Mouse (Mus musculus): ENCODE data around the gene 4933402N03Rik. TPM values are rescaled to one million over a fixed set of nuclear protein-coding genes. Genes with fewer than 3 reads are reported as not detected.

Gene 4933402N03Rik
- total and polyA plus RNA-seq, 3 experiments: 0.44 TPM; not detected in 2

DNA sequence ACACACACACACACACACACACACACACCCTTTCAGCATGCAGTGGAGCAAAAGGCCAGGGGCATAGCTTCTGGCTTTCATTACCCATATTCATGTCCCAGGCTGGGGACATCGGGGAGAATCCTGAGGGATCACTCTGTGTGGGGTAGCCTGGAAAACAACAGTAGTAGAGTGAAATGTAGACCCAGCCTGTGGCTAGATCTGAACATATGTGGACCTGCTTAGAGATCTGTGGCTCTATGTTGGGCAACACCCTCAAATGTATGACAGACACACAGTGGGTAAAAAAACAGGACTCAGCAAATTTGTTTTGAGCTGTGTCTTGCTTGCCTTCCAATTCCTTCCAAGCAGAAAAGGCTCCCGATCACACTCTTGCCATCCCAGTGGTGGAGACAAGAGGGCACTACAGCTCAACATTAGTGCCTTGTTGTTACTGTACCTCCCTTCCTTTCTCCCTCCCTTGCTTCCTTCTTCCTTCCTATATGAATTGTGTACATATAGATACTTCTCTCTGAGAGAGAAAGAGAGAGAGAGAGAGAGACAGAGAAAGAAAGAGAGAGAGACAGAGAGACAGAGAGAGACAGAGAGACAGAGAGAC, 23.8 kb downstream of the 4933402N03Rik start:
- DNase-seq (ENCODE audit: low spot score) (no peak), ATAC-seq (ENCODE audit: extremely low read depth, insufficient number of reproducible peaks, low FRiP score, poor library complexity, severe bottlenecking) (no peak)
- H3K27me3 ChIP-seq (ENCODE audit: insufficient read depth, low read length): no peaks in the 10 kb centered on the region
- H3K4me3 ChIP-seq (ENCODE audit: low read depth, low read length): no peak overlapping the region
- H3K9me3 ChIP-seq (replicated peaks): peaks cover 58% of the 10 kb centered on the region
- TF ChIP-seq CTCF (IDR thresholded peaks at IDR 0.05; ENCODE audit: low read depth, low read length) (no peak), POLR2AphosphoS5 (IDR thresholded peaks at IDR 0.05; ENCODE audit: insufficient replicate concordance, low read depth, low read length) (no peak), TAL1 (conservative IDR thresholded peaks at IDR 0.05; ENCODE audit: low read depth, low read length) (no peak), GATA1 (IDR thresholded peaks at IDR 0.05; ENCODE audit: borderline replicate concordance, low read length) (no peak), GATA2 (IDR thresholded peaks at IDR 0.05; ENCODE audit: borderline replicate concordance, low read depth, low read length) (no peak)
- H3K36me3 ChIP-seq (replicated peaks): no peaks in the 10 kb centered on the region
- H3K4me1 ChIP-seq (ENCODE audit: insufficient read depth, low read depth, low read length): no peaks in the 10 kb centered on the region

- DNase-seq (ENCODE audit: low spot score) (no peak), ATAC-seq (ENCODE audit: extremely low read depth, insufficient number of reproducible peaks, low FRiP score, poor library complexity, severe bottlenecking) (no peak)
- Histone ChIP-seq H3K4me3 (ENCODE audit: low read depth, low read length) (no peak overlapping the region), H3K9me3 (replicated peaks) (peaks cover 69% of the 10 kb centered on the region), H3K4me1 (ENCODE audit: insufficient read depth, low read depth, low read length) (no peaks in the 10 kb centered on the region), H3K27me3 (ENCODE audit: insufficient read depth, low read length) (no peaks in the 10 kb centered on the region), H3K36me3 (replicated peaks) (no peaks in the 10 kb centered on the region)
- TF ChIP-seq TAL1 (conservative IDR thresholded peaks at IDR 0.05; ENCODE audit: low read depth, low read length) (no peak), GATA2 (IDR thresholded peaks at IDR 0.05; ENCODE audit: borderline replicate concordance, low read depth, low read length) (no peak), POLR2AphosphoS5 (IDR thresholded peaks at IDR 0.05; ENCODE audit: insufficient replicate concordance, low read depth, low read length) (no peak), GATA1 (IDR thresholded peaks at IDR 0.05; ENCODE audit: borderline replicate concordance, low read length) (no peak), CTCF (IDR thresholded peaks at IDR 0.05; ENCODE audit: low read depth, low read length) (no peak)
These were observed 31.7 kb downstream of the 4933402N03Rik start for GRCm38 (mm10) chr7:131114434-131114833.

DNA sequence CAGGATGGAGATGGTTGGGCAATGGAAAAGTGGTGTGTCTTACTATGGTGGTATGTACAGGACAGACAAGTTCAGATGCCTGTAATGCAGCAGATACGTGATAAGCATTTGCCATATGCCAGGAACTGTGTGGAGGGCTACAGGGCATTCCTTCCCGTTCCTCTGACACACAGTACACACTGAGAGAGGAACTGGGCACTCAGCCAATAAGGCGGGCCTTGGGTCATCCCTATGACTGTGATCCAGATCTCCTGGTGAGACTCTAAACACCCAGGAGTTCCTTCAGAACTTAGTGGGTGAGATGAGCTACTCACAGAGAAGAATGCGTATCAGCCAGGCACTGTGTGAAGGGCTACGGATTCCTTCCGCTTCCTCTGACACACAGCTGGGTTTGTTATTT, 32.4 kb downstream of the 4933402N03Rik start:
- Histone ChIP-seq H3K27me3 (ENCODE audit: insufficient read depth, low read length) (no peaks in the 10 kb centered on the region), H3K4me3 (ENCODE audit: low read depth, low read length) (no peak overlapping the region), H3K36me3 (replicated peaks) (no peaks in the 10 kb centered on the region), H3K4me1 (ENCODE audit: insufficient read depth, low read depth, low read length) (no peaks in the 10 kb centered on the region), H3K9me3 (replicated peaks) (peaks cover 63% of the 10 kb centered on the region)
- no peak for TF ChIP-seq TAL1 (conservative IDR thresholded peaks at IDR 0.05; ENCODE audit: low read depth, low read length)
- TF ChIP-seq GATA2 (IDR thresholded peaks at IDR 0.05; ENCODE audit: borderline replicate concordance, low read depth, low read length): no peak
- no peak for TF ChIP-seq CTCF (IDR thresholded peaks at IDR 0.05; ENCODE audit: low read depth, low read length)
- TF ChIP-seq POLR2AphosphoS5 (IDR thresholded peaks at IDR 0.05; ENCODE audit: insufficient replicate concordance, low read depth, low read length): no peak
- no peak for TF ChIP-seq GATA1 (IDR thresholded peaks at IDR 0.05; ENCODE audit: borderline replicate concordance, low read length)
- no peak for ATAC-seq (ENCODE audit: extremely low read depth, insufficient number of reproducible peaks, low FRiP score, poor library complexity, severe bottlenecking)
- no peak for DNase-seq (ENCODE audit: low spot score)

GRCm38 (mm10) chr7:131112486-131112885, 33.6 kb downstream of the 4933402N03Rik start:
- Histone ChIP-seq H3K36me3 (replicated peaks) (no peaks in the 10 kb centered on the region), H3K4me3 (ENCODE audit: low read depth, low read length) (no peak overlapping the region), H3K4me1 (ENCODE audit: insufficient read depth, low read depth, low read length) (no peaks in the 10 kb centered on the region), H3K9me3 (replicated peaks) (peaks cover 59% of the 10 kb centered on the region), H3K27me3 (ENCODE audit: insufficient read depth, low read length) (no peaks in the 10 kb centered on the region)
- TF ChIP-seq GATA1 (IDR thresholded peaks at IDR 0.05; ENCODE audit: borderline replicate concordance, low read length) (no peak), CTCF (IDR thresholded peaks at IDR 0.05; ENCODE audit: low read depth, low read length) (no peak), POLR2AphosphoS5 (IDR thresholded peaks at IDR 0.05; ENCODE audit: insufficient replicate concordance, low read depth, low read length) (no peak), GATA2 (IDR thresholded peaks at IDR 0.05; ENCODE audit: borderline replicate concordance, low read depth, low read length) (no peak), TAL1 (conservative IDR thresholded peaks at IDR 0.05; ENCODE audit: low read depth, low read length) (no peak)
- ATAC-seq (ENCODE audit: extremely low read depth, insufficient number of reproducible peaks, low FRiP score, poor library complexity, severe bottlenecking): no peak
- DNase-seq (ENCODE audit: low spot score): no peak

Other genes with a start within 250 kb of the 4933402N03Rik start
- gene Htra1, start 210.2 kb downstream of the 4933402N03Rik start, total RNA-seq (2014; fragmentation: Nextera tagmentation): not detected in 2 replicates
- not detected in 2 replicates for gene Htra1, start 210.2 kb downstream of the 4933402N03Rik start, total RNA-seq (2017)
- gene Htra1, start 210.2 kb downstream of the 4933402N03Rik start, polyA plus RNA-seq (2012): not detected in 2 replicates
- not detected in 2 replicates for gene Dmbt1, start 114.3 kb downstream of the 4933402N03Rik start, total RNA-seq (2014; fragmentation: Nextera tagmentation)
- gene Dmbt1, start 114.3 kb downstream of the 4933402N03Rik start, total RNA-seq (2017): under 0.01 TPM in 1 of 2 replicates, not detected in the other
- not detected in 2 replicates for gene Dmbt1, start 114.3 kb downstream of the 4933402N03Rik start, polyA plus RNA-seq (2012)
- not detected in 2 replicates for gene 5430419D17Rik, start 28.1 kb upstream of the 4933402N03Rik start, total RNA-seq (2014; fragmentation: Nextera tagmentation)
- gene 5430419D17Rik, start 28.1 kb upstream of the 4933402N03Rik start, total RNA-seq (2017): under 0.01 and 0.05 TPM in 2 replicates
- not detected in 2 replicates for gene 5430419D17Rik, start 28.1 kb upstream of the 4933402N03Rik start, polyA plus RNA-seq (2012)
- gene Cuzd1, start 176.0 kb upstream of the 4933402N03Rik start, total RNA-seq (2014; fragmentation: Nextera tagmentation): not detected in 2 replicates
- gene Cuzd1, start 176.0 kb upstream of the 4933402N03Rik start, total RNA-seq (2017): 0.06 and 0.11 TPM in 2 replicates
- gene Cuzd1, start 176.0 kb upstream of the 4933402N03Rik start, polyA plus RNA-seq (2012): not detected in 2 replicates
- not detected in 2 replicates for gene Fam24b, start 183.2 kb upstream of the 4933402N03Rik start, total RNA-seq (2014; fragmentation: Nextera tagmentation)
- not detected in 2 replicates for gene Fam24b, start 183.2 kb upstream of the 4933402N03Rik start, total RNA-seq (2017)
- gene Fam24b, start 183.2 kb upstream of the 4933402N03Rik start, polyA plus RNA-seq (2012): not detected in 2 replicates
- not detected in 2 replicates for gene Fam24a, start 187.6 kb upstream of the 4933402N03Rik start, total RNA-seq (2014; fragmentation: Nextera tagmentation)
- not detected in 2 replicates for gene Fam24a, start 187.6 kb upstream of the 4933402N03Rik start, total RNA-seq (2017)
- not detected in 2 replicates for gene Fam24a, start 187.6 kb upstream of the 4933402N03Rik start, polyA plus RNA-seq (2012)
- 17.2 and 17.8 TPM in 2 replicates for gene 2310057M21Rik, start 216.4 kb upstream of the 4933402N03Rik start, total RNA-seq (2014; fragmentation: Nextera tagmentation)
- 8.0 and 16.0 TPM in 2 replicates for gene 2310057M21Rik, start 216.4 kb upstream of the 4933402N03Rik start, total RNA-seq (2017)
- 13.0 and 15.2 TPM in 2 replicates for gene 2310057M21Rik, start 216.4 kb upstream of the 4933402N03Rik start, polyA plus RNA-seq (2012)
- 34.9 and 42.7 TPM in 2 replicates for gene Pstk, start 224.8 kb upstream of the 4933402N03Rik start, total RNA-seq (2014; fragmentation: Nextera tagmentation)
- 33.9 and 35.4 TPM in 2 replicates for gene Pstk, start 224.8 kb upstream of the 4933402N03Rik start, total RNA-seq (2017)
- 36.3 and 44.1 TPM in 2 replicates for gene Pstk, start 224.8 kb upstream of the 4933402N03Rik start, polyA plus RNA-seq (2012)

Data from G1E (cell line).